Mouse (Mus musculus) MEL (cell line): ENCODE results near the gene Rab9. TPM values are rescaled to one million over a fixed set of nuclear protein-coding genes. Genes with fewer than 3 reads are reported as not detected.
A peak's percentile ranks its signal among the peaks of the same experiment; 100 is the strongest.

Experiments used
- DNase-seq: peaks from one replicate; pipeline ENCODE4 v3.0.0; 2011; ENCODE audit warnings: low read depth, low spot score
- H3K27ac ChIP-seq: 2 replicates; pipeline ENCODE4 v1.5.1; 2012; ENCODE audit warnings: low read depth, mild to moderate bottlenecking, control low read depth, low read length, moderate library complexity; ENCODE audit not compliant: control insufficient read depth
- H3K27me3 ChIP-seq, 2 experiments: fragments of 150-350 bp in 1 of 2; sonication (generic) in 1 of 2; 2 replicates each; pipeline ENCODE4 v1.6.1; 2012; ENCODE audit warnings: low read length in 2 of 2, mild to moderate bottlenecking in 2 of 2, improper control_type of control experiment in 1 of 2, moderate library complexity in 1 of 2; ENCODE audit not compliant: insufficient read depth in 2 of 2, control insufficient read depth in 1 of 2
- H3K36me3 ChIP-seq, 2 experiments: 2 replicates each; pipeline ENCODE4 v1.6.1; 2012 to 2014; ENCODE audit warnings: low read length in 2 of 2, improper control_type of control experiment in 1 of 2, inconsistent platforms in 1 of 2, mild to moderate bottlenecking in 1 of 2; ENCODE audit not compliant: insufficient read depth in 2 of 2, control insufficient read depth in 1 of 2
- H3K4me1 ChIP-seq, 2 experiments: fragments of 150-350 bp in 1 of 2; sonication (generic) in 1 of 2; 2 replicates each; pipeline ENCODE4 v1.6.1; 2012; ENCODE audit warnings: low read length in 2 of 2, improper control_type of control experiment in 1 of 2, mild to moderate bottlenecking in 1 of 2; ENCODE audit not compliant: insufficient read depth in 2 of 2, control insufficient read depth in 1 of 2
- H3K4me3 ChIP-seq, 2 experiments: fragments of 150-350 bp in 1 of 2; sonication (generic) in 1 of 2; 2 replicates each; pipeline ENCODE4 v1.5.1; 2012; ENCODE audit warnings: low read depth in 2 of 2, low read length in 2 of 2, mild to moderate bottlenecking in 2 of 2, moderate library complexity in 2 of 2, control low read depth in 1 of 2, improper control_type of control experiment in 1 of 2; ENCODE audit not compliant: control insufficient read depth in 1 of 2, insufficient read depth in 1 of 2
- H3K79me2 ChIP-seq: 2 replicates; pipeline ENCODE4 v1.6.1; 2012; ENCODE audit warnings: mild to moderate bottlenecking, low read length, moderate library complexity; ENCODE audit not compliant: control insufficient read depth, poor library complexity, insufficient read depth
- H3K9ac ChIP-seq: 2 replicates; pipeline ENCODE4 v1.6.1; 2012; ENCODE audit warnings: low read depth, mild to moderate bottlenecking, control low read depth, low read length, moderate library complexity; ENCODE audit not compliant: control insufficient read depth, poor library complexity, severe bottlenecking
- H3K9me3 ChIP-seq: fragments of 150-350 bp; sonication (generic); replicated peaks from 2 replicates; pipeline ENCODE4 v1.6.1; 2012; ENCODE audit warnings: mild to moderate bottlenecking, low read length, improper control_type of control experiment, moderate library complexity; ENCODE audit not compliant: insufficient read depth
- CHD1 ChIP-seq: IDR thresholded peaks from 2 replicates; pipeline ENCODE4 v1.6.1; 2012; ENCODE audit warnings: low read depth, mild to moderate bottlenecking, inconsistent platforms, low read length, improper control_type of control experiment
- CHD2 ChIP-seq: IDR thresholded peaks from 2 replicates; pipeline ENCODE4 v1.6.1; 2011; ENCODE audit warnings: low read length, improper control_type of control experiment
- CTCF ChIP-seq, 3 experiments: IDR thresholded peaks in 2 of 3; conservative IDR thresholded peaks in 1 of 3; 2 replicates each; pipeline ENCODE4 v1.5.1; 2011 to 2012; ENCODE audit warnings: low read length in 3 of 3, low read depth in 2 of 3, mild to moderate bottlenecking in 2 of 3, improper control_type of control experiment in 1 of 3, inconsistent platforms in 1 of 3, mixed read lengths in 1 of 3, moderate library complexity in 1 of 3; ENCODE audit not compliant: control insufficient read depth in 1 of 3, insufficient read depth in 1 of 3, poor library complexity in 1 of 3, severe bottlenecking in 1 of 3
- E2F4 ChIP-seq: IDR thresholded peaks from 2 replicates; pipeline ENCODE4 v1.6.1; 2011; ENCODE audit warnings: low read depth, low read length, improper control_type of control experiment, borderline replicate concordance
- ELF1 ChIP-seq: IDR thresholded peaks from 2 replicates; pipeline ENCODE4 v1.6.1; 2014; ENCODE audit warnings: low read depth, mild to moderate bottlenecking, inconsistent platforms, low read length, improper control_type of control experiment, moderate library complexity
- EP300 ChIP-seq, 2 experiments: IDR thresholded peaks; 2 replicates each; pipeline ENCODE4 v1.6.1; 2011; ENCODE audit warnings: improper control_type of control experiment in 2 of 2, low read length in 2 of 2, low read depth in 1 of 2, mild to moderate bottlenecking in 1 of 2
- ETS1 ChIP-seq: IDR thresholded peaks from 2 replicates; pipeline ENCODE4 v1.6.1; 2012; ENCODE audit warnings: low read depth, mild to moderate bottlenecking, inconsistent platforms, low read length, improper control_type of control experiment, moderate library complexity
- GABPA ChIP-seq: IDR thresholded peaks from 2 replicates; pipeline ENCODE4 v1.6.1; 2012; ENCODE audit warnings: low read depth, mild to moderate bottlenecking, inconsistent platforms, low read length, improper control_type of control experiment, moderate library complexity
- HCFC1 ChIP-seq: IDR thresholded peaks from 2 replicates; pipeline ENCODE4 v1.6.1; 2012; ENCODE audit warnings: low read depth, mild to moderate bottlenecking, inconsistent platforms, low read length, improper control_type of control experiment, moderate library complexity
- KAT2A ChIP-seq: conservative IDR thresholded peaks from 2 replicates; pipeline ENCODE4 v1.6.1; 2012; ENCODE audit warnings: low read depth, low read length, improper control_type of control experiment, inconsistent platforms
- MAFK ChIP-seq: IDR thresholded peaks from 2 replicates; pipeline ENCODE4 v1.6.1; 2011; ENCODE audit warnings: low read depth, mild to moderate bottlenecking, low read length, improper control_type of control experiment, borderline replicate concordance
- MAX ChIP-seq: IDR thresholded peaks from 2 replicates; pipeline ENCODE4 v1.6.1; 2011; ENCODE audit warnings: low read length, improper control_type of control experiment
- MAZ ChIP-seq: IDR thresholded peaks from 2 replicates; pipeline ENCODE4 v1.6.1; 2012; ENCODE audit warnings: low read depth, mild to moderate bottlenecking, inconsistent platforms, low read length, improper control_type of control experiment
- MEF2A ChIP-seq: IDR thresholded peaks from 2 replicates; pipeline ENCODE4 v1.6.1; 2014; ENCODE audit warnings: low read depth, mild to moderate bottlenecking, inconsistent platforms, low read length, improper control_type of control experiment; ENCODE audit not compliant: poor library complexity, insufficient replicate concordance, severe bottlenecking; ENCODE audit errors: extremely low read depth
- MYB ChIP-seq: IDR thresholded peaks from 2 replicates; pipeline ENCODE4 v1.6.1; 2011; ENCODE audit warnings: mild to moderate bottlenecking, low read depth, low read length, improper control_type of control experiment
- NELFE ChIP-seq: IDR thresholded peaks from 2 replicates; pipeline ENCODE4 v1.6.1; 2011; ENCODE audit warnings: low read depth, low read length, improper control_type of control experiment
- NRF1 ChIP-seq: IDR thresholded peaks from 2 replicates; pipeline ENCODE4 v1.6.1; 2014; ENCODE audit warnings: low read depth, mild to moderate bottlenecking, inconsistent platforms, low read length, improper control_type of control experiment, moderate library complexity; ENCODE audit not compliant: poor library complexity, insufficient read depth, severe bottlenecking
- POLR2A ChIP-seq, 2 experiments: IDR thresholded peaks; 2 replicates each; pipeline ENCODE4 v1.6.1; 2011 to 2012; ENCODE audit warnings: low read length in 2 of 2, mild to moderate bottlenecking in 2 of 2, control low read depth in 1 of 2, improper control_type of control experiment in 1 of 2, low read depth in 1 of 2, moderate library complexity in 1 of 2; ENCODE audit not compliant: control insufficient read depth in 1 of 2, insufficient read depth in 1 of 2, poor library complexity in 1 of 2
- POLR2AphosphoS2 ChIP-seq: IDR thresholded peaks from 2 replicates; pipeline ENCODE4 v1.6.1; 2011; ENCODE audit warnings: low read length, improper control_type of control experiment
- RCOR1 ChIP-seq: IDR thresholded peaks from 2 replicates; pipeline ENCODE4 v1.6.1; 2012; ENCODE audit warnings: low read depth, mild to moderate bottlenecking, inconsistent platforms, low read length, improper control_type of control experiment
- SIN3A ChIP-seq: IDR thresholded peaks from 2 replicates; pipeline ENCODE4 v1.6.1; 2012; ENCODE audit warnings: low read length, improper control_type of control experiment, inconsistent platforms
- TBP ChIP-seq: IDR thresholded peaks from 2 replicates; pipeline ENCODE4 v1.8.0; 2011; ENCODE audit warnings: low read depth, low read length, improper control_type of control experiment
- TCF12 ChIP-seq: IDR thresholded peaks from 2 replicates; pipeline ENCODE4 v1.6.1; 2014; ENCODE audit warnings: low read depth, mild to moderate bottlenecking, inconsistent platforms, low read length, improper control_type of control experiment, moderate library complexity
- USF2 ChIP-seq, 2 experiments: IDR thresholded peaks; 2 replicates each; pipeline ENCODE4 v1.6.1; 2011 to 2012; ENCODE audit warnings: improper control_type of control experiment in 2 of 2, low read length in 2 of 2, borderline replicate concordance in 1 of 2, inconsistent platforms in 1 of 2, low read depth in 1 of 2, mild to moderate bottlenecking in 1 of 2; ENCODE audit not compliant: insufficient read depth in 1 of 2
- ZC3H11A ChIP-seq: IDR thresholded peaks from 2 replicates; pipeline ENCODE4 v1.6.1; 2012; ENCODE audit warnings: low read depth, mild to moderate bottlenecking, inconsistent platforms, low read length, improper control_type of control experiment
- ZKSCAN1 ChIP-seq: IDR thresholded peaks from 2 replicates; pipeline ENCODE4 v1.6.1; 2012; ENCODE audit warnings: low read depth, mild to moderate bottlenecking, inconsistent platforms, low read length, improper control_type of control experiment, moderate library complexity
- polyA plus RNA-seq, 2 experiments: library from polyadenylated mRNA; stranded (reverse) in 1 of 2; unstranded in 1 of 2; fragments of >175 nt in 1 of 2; fragments of >200 nt in 1 of 2; gene quantifications; 2 replicates each; pipeline versions ENCODE4 v1.2.1 to v1.2.4; 2012; ENCODE audit warnings: low replicate concordance in 2 of 2, low read depth in 1 of 2; ENCODE audit not compliant: insufficient read length in 2 of 2, insufficient read depth in 1 of 2, missing spikeins in 1 of 2
- total RNA-seq: library from RNA; depleted of rRNA; stranded (reverse); fragments of 300-350 nt; gene quantifications from 2 replicates; pipeline ENCODE4 v1.2.3, GENCODE M21; 2012

Gene Rab9
- total and polyA plus RNA-seq, 3 experiments = 32.3 to 136 (median 50.0) TPM

DNA sequence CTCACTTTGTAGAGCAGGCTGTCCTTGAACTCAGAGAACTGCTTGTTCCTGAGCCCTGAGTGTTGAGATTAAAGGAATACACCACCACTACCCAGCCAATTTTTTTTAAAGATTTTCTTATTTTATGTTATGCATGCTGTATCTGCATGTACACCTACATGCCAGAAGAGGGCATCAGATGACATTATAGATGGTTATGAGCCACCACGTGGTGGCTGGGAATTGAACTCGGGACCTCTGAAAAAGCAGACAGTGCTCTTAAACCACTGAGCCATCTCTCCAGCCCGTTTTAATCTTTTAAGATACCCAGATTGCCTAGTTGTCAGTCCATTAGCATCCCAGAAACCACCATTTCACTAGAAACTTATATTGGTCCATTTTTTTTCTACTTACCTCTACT, 25.3 kb downstream of the Rab9 start (continued):
- no peak for TF ChIP-seq RCOR1
- TF ChIP-seq CTCF (IDR thresholded peaks at IDR 0.05 in 2 of 3, conservative IDR thresholded peaks at IDR 0.05 in 1 of 3; ENCODE audit: control insufficient read depth in 1 of 3, insufficient read depth in 1 of 3, low read depth in 2 of 3, low read length in 3 of 3, poor library complexity in 1 of 3, severe bottlenecking in 1 of 3) = peak in 2 of 3 experiments; percentile 35 to 51; a peak in 3 of 6 replicates
- TF ChIP-seq ETS1 = no peak
- TF ChIP-seq EP300 (IDR thresholded peaks at IDR 0.05; ENCODE audit: low read depth in 1 of 2, low read length in 2 of 2) = no peak
- no peak for TF ChIP-seq MAFK
- TF ChIP-seq POLR2A (IDR thresholded peaks at IDR 0.05; ENCODE audit: control insufficient read depth in 1 of 2, insufficient read depth in 1 of 2, low read depth in 1 of 2, low read length in 2 of 2, poor library complexity in 1 of 2) = peak in 1 of 2 experiments; percentile 43; a peak in 2 of 4 replicates
- TF ChIP-seq CHD1 = no peak
- no peak for TF ChIP-seq MAZ
- TF ChIP-seq TCF12 = no peak
- TF ChIP-seq USF2 (IDR thresholded peaks at IDR 0.05; ENCODE audit: borderline replicate concordance in 1 of 2, insufficient read depth in 1 of 2, low read depth in 1 of 2, low read length in 2 of 2) = no peak
- no peak for TF ChIP-seq ELF1
- TF ChIP-seq NRF1 = no peak
- no peak for TF ChIP-seq ZKSCAN1
- no peak for TF ChIP-seq ZC3H11A
- no peak for TF ChIP-seq MAX
- TF ChIP-seq MEF2A = no peak
- no peak for TF ChIP-seq E2F4
- TF ChIP-seq NELFE = no peak
- no peak for TF ChIP-seq TBP
- no peak for TF ChIP-seq KAT2A
- no peak for TF ChIP-seq HCFC1
- TF ChIP-seq GABPA = no peak
- no peak for TF ChIP-seq SIN3A
- TF ChIP-seq POLR2AphosphoS2 = no peak

DNA sequence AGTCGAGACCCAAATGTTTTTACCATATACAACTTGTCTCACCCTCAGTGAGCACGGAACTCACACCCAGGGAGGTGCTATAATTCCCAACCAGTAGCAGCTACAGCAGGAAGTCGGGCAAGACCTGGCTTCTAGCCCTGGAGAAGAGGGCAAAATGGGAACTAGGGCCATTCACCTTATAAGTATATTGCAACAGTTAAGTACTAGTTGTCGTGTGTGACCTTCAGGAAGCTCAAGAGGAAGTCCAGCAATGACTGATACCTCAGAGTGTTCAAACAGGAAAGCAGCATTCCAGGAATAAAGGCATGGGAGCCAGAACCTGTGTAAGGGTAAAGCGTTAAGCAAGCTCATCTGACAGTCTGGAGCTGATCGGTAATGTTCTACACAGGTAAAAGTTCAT, 26.1 kb downstream of the Rab9 start:
- Histone ChIP-seq H3K4me1 (no peaks in the 10 kb centered on the region), H3K36me3 (peaks cover 0 to 4% of the 10 kb centered on the region in 2 experiments; a peak in 2 of 4 replicates), H3K79me2 (no peaks in the 10 kb centered on the region), H3K4me3 (no peak overlapping the region), H3K27ac (no peak overlapping the region), H3K9me3 (no peaks in the 10 kb centered on the region)
- no peak for TF ChIP-seq NELFE
- TF ChIP-seq RCOR1 = no peak
- TF ChIP-seq CHD2 = no peak
- no peak for TF ChIP-seq NRF1
- TF ChIP-seq MYB = no peak
- TF ChIP-seq, all 39 proteins: peak for 0
- Histone ChIP-seq H3K27me3 (no peaks in the 10 kb centered on the region), H3K9ac (no peak overlapping the region)
- DNase-seq = no peak
